25 mouse cellular contexts compared by ENCODE assay signal in genomic region chr11:33234134-33234533, GRCm38 (mm10). TPM values are rescaled to one million over a fixed set of nuclear protein-coding genes. Genes with fewer than 3 reads are reported as not detected.
DNase-seq lines count a peak whose midpoint lies in the region.
"Had no signal": no experiment of that assay in that cellular context is flagged by ENCODE, and none has a peak within 500 bp of the region (broad histone marks: within the 10 kb centered on the region; RNA-seq: fewer than 3 reads in every experiment).

No protein-coding gene starts in this region.

- peak; percentile 42 for DNase-seq in heart, adult 11 months
- no peak for DNase-seq in heart, postnatal 36 days
- DNase-seq in retina, embryonic 14.5 days (ENCODE audit: low spot score): peak; percentile 20
- no peak for DNase-seq in retina, postnatal 1 day
- peak; percentile 46 for DNase-seq in mesoderm, embryonic 11.5 days (ENCODE audit: low read depth, low spot score)
- no peak for DNase-seq in gastrocnemius, adult 8-10 months (ENCODE audit: low spot score in 2 of 2)
- DNase-seq in layer of hippocampus, postnatal 36 days: no peak
- DNase-seq: adrenal gland, postnatal 14 days; cerebellum, adult 11-12 months; cerebellum, adult 9-11 months; gastrocnemius, postnatal 36 days; heart, adult 2 months; heart, postnatal 14 days; kidney, adult 11 months; kidney, postnatal 25 days; left cerebral cortex, postnatal 4 days; liver, postnatal 0 days; lung, postnatal 36 days; right cerebral cortex, postnatal 4 days; thymus, adult 2 months; thymus, postnatal 36 days had no signal

- intact Hi-C loops in heart, postnatal 36 days (cut with DNase I): no loop called here

RNA-seq across cellular contexts. Expression of gene Tlx3, which starts 30.7 kb away (rescaled TPM):
- total RNA-seq in heart, postnatal 36 days (2021): not detected
- total RNA-seq in gastrocnemius, adult 8-10 months (2022): not detected
- not detected for total RNA-seq in layer of hippocampus, postnatal 36 days (2021)
- total RNA-seq: adrenal gland, postnatal 14 days; gastrocnemius, adult 18-20 months; gastrocnemius, postnatal 36 days; heart, adult 2 months; heart, postnatal 14 days; layer of hippocampus, adult 2 months; layer of hippocampus, postnatal 25 days; left cerebral cortex, postnatal 4 days; megakaryocyte, adult 5-6 weeks had no signal

RNA-seq across cellular contexts. Expression of gene Gm12117, which starts 42.4 kb away (rescaled TPM):
- total RNA-seq in heart, postnatal 36 days (2021): not detected
- not detected for total RNA-seq in gastrocnemius, adult 8-10 months (2022)
- not detected for total RNA-seq in layer of hippocampus, postnatal 36 days (2021)
- total RNA-seq: adrenal gland, postnatal 14 days; gastrocnemius, adult 18-20 months; gastrocnemius, postnatal 36 days; heart, adult 2 months; heart, postnatal 14 days; layer of hippocampus, postnatal 25 days; megakaryocyte, adult 5-6 weeks had no signal

Comparison
In these comparisons a context has a peak if more than half of its experiments do, and no peak if none do; other contexts are left out.
1. DNase-seq: peak in heart, adult 11 months (single experiment), retina, embryonic 14.5 days (single experiment) and mesoderm, embryonic 11.5 days (single experiment); none in heart, postnatal 36 days (0 of 2), retina, postnatal 1 day (single experiment), gastrocnemius, adult 8-10 months (0 of 2) and layer of hippocampus, postnatal 36 days (0 of 2).